Mouse (Mus musculus): ENCODE results near the gene Selenov.
A peak's percentile ranks its signal among the peaks of the same experiment; 100 is the strongest.

Selenov gene

DNA sequence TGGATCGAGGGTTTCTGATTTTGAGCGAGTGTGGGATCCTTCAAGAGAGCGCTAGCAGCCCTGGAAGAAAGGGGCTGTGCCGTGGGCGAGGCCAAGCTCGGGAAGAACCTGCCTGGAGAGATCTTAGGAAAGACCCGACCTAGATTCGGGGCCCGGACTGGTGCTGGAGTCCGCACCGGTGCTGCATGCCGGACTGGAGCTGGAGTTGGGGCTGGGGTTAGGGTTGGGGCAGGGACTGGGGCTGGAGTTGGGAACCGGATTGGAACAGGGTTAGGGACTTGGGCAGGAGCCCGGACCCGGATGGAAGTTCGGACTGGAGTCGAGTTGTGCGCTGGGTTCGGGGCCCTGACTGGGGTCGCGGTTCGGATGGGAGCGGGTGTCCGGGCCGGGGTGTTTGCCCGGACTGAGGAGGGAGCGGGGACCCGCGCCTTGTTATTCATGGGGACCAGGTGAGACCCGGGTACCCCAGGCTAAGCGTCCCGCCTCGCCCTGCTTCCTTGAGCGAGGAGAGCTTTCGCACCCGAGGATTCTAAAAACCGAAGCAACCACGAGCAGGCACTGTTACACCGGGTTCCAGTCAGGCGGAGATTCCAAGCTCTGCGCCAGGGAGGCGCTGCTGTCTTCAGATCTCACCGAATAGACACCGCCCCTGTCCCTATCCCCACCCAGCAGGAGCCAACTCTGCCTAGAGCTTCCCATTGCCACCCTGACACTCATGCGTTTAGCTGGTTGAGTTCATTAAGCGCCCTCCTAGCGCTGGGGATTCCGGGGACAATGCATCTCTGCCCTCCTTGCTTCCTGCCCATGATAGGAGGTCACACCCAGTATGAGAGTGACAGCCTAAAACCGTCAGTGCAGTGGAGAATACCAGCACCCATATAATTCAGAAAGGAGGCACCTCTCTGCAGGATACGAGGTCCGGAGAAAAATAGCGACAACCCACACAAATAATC, at the start of gene Selenov:
Gene Selenov (minus strand): TSS at position 549 of the 953 bp plus-strand sequence.
- DNase-seq (ENCODE audit: low spot score), result peak; percentile 39

DNA sequence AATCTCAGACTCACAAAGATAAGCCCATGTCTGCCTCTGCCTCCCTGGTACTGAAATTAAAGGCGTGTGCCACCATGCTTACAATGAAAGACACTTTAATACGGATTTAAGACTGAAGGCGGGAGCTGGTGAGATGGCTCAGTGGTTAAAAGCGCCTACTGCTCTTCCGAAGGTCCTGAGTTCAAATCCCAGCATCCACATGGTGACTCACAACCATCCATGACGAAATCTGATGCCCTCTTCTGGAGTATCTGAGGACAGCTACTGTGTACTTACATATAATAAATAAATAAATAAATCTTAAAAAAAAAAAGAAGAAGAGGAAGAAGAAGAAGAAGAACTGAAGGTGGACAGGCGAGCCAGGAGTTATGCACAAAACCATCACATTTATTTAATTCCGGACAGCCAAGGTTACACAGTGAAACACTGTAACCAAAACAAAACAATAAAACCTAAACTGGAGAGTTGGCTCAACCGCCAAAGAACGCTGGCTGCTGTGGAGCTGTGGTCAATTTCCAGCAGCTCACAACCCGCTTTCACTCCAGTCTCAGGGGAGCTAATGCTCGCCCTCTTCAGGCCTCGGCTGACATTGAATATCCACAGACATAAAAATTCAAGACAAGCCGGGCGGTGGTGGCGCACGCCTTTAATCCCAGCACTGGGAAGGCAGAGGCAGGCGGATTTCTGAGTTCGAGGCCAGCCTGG, 48.4 kb upstream of the Selenov start:
- peak; percentile 62 for DNase-seq (ENCODE audit: low spot score)

DNA sequence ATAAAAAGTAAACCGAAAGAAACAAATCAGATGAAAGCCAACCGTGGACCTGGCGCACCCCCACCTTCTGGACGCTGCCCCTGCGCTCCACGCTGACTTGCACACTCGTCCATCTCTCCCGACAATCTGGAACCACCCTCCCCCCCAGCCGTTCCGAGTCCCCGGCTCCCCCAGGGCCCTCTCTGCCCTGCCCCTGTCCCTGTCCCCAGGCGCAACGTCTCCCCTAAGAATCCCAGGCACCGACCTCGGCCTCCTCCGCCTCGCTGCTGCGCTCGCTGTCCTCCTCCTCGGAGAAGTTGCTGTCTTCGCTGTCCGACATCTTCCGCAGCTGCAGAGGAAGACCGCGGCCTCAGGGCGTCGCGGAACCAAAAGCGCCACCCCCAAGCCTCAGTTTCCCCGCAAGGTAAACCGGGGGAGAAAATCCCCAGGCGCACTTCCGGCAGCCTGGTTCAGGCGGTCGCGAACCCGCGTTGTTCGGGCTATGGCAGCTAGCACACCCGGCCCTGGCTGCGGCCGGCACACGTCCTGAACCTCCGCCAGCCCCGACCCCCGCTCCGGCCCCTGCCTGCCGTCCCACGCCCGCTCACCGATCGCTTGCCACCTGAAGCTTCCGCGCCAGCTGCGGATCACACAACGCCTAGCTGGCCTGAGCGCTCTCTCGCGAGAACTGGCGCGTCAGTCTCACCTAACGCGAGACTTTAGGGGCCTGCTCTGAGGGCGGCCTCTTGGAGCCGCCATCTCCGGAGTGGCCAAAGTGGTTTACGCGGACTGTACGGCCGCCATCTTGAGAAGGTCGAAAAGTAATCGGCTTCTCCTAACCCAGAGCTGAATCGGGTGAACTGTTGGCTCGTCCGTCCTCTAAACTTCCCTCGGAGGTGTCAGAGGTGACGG, 47.4 kb upstream of the Selenov start, which contains the start of gene Supt5:
Gene Supt5 (minus strand): TSS at position 639 of the 891 bp plus-strand sequence.
- DNase-seq (ENCODE audit: low spot score), result peak; percentile 96

DNA sequence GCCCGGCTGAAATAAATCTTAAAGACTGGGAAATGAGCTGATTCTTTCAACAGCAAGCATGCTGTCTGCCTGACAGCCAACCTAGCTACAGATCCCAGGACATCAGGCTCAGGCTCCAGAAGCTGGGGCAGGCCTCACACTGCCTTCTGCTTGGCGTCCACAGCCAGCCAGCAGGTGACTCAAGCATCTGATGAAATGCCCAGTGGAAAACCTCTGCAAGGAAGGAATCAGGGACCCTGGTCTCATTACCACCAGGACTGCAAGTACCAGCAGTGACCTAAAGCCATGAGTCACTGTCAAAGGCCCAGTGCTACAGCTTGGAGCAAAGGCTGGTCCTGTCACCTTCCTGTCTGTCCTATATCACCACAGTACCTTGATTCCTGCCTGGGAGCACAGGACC, 44.5 kb upstream of the Selenov start:
- no peak for DNase-seq (ENCODE audit: low spot score)

DNA sequence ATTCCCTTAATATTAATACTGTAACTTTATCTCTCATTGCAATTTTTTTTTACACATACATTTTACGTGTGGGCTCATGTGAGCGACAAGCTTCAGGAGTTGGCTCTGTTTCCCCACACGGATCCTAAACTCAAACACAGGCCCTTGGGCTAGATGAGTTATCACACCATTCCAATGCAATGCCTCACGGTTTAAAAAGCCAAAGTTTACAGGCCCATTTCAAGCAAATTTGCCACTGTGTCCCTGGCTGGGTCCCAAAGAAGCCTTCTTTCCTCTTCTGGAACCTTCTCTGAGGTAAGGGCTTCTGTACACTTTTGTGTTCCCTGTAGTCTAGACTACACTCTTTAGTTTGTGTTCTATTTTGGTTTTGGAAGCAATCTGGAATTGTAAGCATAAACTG, 43.5 kb upstream of the Selenov start:
- no peak for DNase-seq (ENCODE audit: low spot score)

DNA sequence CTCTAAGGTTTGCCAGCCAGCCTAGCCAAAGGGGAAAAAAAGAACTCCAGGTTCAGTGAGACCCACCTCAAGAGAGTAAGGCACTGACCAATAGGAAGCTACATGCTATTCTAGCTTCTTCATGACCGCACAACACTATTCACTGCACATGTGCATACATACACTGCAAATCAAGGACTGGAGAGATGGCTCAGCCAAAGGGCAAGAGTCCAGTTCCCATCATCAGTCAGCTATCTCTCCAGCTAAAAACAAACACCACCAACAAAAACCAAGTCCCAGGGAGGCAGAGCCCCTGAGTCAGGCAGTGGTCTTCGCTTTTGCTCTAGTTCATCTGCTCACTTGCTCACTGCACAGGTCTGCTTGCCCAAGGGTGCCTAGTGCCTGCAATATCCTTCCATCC, 37.3 kb upstream of the Selenov start:
- DNase-seq (ENCODE audit: low spot score), result no peak

DNA sequence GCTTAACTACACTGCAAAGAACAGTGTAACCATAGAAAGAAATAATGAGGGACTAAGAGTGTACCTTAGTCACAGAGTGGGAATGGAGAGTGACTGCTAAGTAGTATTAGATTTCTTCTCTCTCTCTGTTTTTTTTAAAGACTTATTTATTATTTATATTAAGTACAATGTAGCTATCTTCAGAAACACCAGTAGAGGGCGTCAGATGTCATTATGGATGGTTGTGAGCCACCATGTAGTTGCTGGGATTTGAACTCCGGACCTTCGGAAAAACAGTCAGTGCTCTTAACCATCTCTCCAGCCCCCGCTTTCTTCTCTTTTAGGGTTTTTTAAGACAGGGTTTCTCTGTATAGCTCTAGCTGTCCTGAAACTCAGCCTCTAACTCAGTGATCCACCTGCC, 35.5 kb upstream of the Selenov start:
- DNase-seq (ENCODE audit: low spot score), result no peak

DNA sequence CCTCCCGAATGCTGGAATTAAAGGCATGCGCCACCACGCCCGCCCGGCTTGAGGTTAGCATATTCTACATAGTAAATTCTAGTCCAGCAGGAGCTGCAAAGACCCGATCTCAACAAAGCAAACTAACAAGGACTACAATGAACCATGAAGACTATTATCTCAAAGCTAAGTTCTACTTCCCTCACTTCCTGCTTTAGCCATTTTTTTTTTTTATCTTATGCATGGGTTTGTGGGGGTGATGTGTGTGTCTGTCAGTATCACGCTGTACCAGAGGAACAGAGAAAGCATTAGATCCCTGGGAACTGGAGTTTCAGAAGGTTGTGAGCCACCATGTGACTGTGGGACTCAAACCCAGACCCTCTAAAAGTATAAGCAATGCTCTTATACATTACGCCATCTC, 34.3 kb upstream of the Selenov start:
- DNase-seq (ENCODE audit: low spot score), result no peak

DNA sequence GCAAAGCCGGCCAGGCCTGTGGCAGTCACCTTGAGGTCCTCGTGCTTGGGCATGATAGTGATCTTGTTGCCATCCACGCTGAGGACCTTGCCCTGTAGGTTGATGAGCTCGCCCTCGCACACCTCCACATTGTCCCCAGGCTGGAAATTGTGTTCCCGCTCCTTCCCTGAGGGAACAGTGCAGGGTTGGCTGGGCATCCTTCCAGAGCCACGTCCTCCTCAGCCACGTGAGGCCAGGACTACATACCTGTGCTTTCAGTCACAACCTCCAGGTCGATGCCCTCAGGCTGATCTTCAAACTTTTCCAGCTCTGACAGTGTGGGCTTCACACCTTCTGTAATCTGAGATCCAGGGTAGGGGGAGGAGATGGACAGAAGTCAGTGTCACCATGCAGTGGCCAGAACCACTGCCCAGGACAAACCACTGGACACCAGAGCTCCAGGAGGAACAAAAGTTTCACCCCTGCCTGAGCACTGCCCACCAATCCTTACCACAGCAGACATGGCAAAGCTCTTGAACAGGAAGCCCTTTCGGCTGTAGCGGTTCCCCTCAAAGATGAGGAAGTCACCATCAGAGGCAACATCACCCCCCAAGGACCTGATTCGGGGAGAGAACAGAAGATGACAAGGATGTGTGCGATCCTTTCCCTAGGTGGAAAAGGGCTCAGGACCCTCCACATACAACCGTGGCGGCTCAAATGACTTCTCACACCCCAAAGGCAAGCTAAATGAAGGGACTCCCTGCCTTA, 31.2 kb upstream of the Selenov start:
- DNase-seq (ENCODE audit: low spot score), result no peak

DNA sequence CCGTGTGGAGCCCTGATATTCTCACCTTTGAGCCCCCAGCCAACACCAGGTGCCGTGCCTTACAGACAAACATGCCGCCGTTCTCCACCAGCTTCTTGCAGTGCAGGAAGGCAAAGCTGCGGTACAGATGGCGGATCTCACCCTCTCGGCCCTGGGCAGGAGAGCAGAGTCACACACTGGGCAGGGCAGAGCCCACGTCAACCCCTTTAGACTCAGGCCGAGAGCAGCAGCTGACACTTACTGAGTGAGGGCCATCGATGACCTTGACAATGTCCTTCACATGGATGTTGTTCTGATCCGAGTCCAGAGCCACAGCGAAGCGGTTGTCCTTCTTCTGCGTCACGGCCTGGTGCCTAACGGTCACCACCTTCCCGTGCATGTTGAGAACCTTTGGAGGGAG, 27.7 kb upstream of the Selenov start:
- no peak for DNase-seq (ENCODE audit: low spot score)

DNA sequence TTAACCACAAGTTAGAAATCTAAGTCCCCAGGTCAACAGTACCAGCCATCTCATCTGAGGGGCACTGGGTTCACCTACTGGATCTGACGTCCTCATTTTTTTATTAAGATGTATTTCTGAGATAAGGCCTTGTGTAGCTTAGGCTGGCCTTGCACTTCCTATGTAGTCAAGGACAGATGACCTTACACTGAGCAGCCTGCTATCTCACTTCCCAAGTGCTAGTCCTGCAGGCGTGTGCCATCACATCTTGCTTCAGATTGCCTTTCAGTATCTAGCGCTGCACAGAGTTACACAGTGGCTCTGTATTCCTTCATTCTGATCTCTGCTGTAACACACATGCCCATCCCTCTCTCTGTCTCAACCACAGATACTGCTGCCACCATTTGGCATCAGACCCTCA, 27.1 kb upstream of the Selenov start:
- DNase-seq (ENCODE audit: low spot score), result no peak

DNA sequence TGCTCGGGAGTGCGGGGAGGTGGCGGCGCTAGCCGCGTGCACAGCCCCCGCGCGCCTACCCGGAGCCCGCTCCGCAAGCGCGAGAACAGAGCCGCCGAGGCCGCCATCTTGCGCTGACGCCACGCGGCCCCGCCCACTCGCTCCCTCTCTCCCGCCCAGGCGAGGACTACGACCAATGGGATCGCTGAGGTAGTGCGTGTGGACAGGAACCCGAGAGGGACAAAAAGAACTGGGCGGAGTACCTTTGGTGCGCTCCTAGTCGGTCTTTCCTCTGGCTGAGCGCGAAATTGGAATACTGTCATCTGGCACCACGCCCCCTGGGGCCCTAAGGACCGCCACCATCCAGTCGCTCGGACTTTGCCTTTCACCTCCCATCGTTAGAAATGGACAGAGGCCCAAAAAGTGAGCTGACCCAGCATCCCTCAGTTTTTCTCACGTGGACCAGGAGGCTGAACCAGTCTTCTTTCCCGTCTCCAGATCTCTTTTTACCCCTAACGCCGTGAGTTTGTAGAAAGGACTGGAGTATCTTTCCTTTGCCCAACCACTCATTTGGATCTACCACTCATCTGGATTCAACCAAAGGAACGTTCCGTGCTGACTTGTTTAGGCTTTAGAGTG, 21.0 kb upstream of the Selenov start, which contains the start of gene Timm50:
Gene Timm50 (minus strand): TSS at position 147 of the 618 bp plus-strand sequence.
- peak; percentile 96 for DNase-seq (ENCODE audit: low spot score)

DNA sequence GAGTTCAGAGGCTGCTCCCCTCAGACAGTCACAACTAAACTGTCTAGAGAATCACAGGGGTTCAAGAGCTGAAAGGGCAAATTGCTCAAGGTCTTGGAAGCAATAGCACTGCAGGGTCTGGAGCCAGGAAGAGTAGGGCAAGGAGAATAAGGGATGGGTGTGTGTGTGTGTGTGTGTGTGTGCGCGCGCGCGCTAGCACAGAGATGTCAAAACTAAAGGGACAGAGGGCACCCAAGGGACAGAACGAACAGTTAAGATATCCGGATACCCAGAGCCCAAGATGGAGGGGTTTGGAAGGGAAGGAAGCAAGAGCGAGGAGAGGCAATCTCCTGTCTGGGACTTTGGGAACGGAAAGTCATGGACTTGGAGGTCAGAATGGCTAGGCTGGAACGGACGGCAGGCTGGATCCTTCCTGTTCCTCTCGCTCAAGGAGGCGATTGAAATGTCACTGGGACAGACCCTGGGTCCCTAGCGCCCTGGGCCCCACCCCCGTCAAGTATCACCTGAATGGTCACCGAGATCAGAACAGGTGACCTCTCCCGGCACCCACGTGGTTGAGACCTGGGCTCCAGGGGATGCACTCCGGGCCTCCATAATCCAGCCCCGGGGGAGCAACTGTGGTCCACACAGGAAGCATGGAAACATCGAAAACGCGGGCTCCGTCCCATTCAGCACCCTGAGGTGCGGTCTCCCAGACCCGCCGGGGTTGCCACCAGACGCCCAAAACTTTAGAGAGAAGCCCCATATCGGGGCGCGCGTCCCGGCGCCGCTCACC, 20.4 kb upstream of the Selenov start:
- no peak for DNase-seq (ENCODE audit: low spot score)

DNA sequence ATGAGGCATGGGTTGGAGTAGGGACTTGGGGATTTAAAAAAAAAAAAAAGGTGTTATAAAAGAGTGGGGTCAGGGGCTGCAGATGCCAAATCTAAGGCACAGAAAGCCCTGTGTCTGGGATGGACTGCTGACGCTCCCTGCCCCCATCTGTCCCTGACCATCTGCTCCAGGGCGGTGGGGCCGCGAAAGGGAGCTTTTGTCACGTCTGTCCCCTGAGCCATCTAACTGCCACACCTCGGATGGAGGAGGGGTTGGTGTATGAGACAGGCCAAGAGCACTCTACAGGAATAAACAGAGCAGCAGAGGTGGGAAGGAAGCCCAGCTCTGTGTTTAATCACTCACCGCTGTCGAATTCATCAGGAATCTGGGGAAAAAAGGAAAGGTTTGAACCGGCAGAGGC, 18.8 kb upstream of the Selenov start:
- DNase-seq (ENCODE audit: low spot score), result no peak

DNA sequence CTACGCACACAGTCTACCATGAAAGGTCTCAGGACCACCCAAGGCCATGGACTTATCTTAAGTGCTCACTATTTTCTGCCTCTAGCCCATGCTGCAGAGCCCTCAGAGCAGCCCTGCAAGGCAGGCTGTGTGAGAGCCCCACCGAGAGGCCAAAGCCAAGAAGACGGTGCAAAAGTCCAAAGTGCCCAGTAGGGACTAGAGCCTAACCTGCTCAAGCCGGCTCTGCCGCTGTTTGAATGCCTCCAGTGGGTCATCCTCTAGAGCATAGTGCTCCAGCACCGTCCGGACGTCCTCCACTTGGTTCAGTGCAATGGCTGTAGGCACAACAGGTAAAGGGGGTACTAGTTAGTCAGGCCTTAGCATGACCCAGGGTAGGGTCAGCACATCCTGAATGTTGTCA, 15.2 kb upstream of the Selenov start:
- no peak for DNase-seq (ENCODE audit: low spot score)

DNA sequence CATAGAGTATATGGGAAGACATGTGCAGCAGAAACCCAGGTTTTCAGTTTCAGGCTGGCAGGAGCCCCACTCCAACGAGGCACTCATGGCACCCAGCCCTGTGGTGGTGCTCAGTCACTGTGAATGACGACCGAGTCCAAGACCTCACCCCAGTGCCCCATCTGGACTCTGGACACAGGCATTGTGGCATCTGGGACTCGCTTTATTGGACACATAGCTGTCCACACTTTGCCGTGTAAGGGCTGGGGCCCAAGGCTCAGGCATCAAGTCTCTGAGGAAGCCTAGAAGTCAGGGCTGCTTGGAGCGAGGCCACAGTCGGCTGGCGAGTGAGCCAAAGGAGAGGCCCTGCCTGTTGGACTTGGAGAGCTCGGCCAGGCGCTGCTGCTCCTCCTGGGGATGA, 14.7 kb upstream of the Selenov start:
- peak; percentile 24 for DNase-seq (ENCODE audit: low spot score)

DNA sequence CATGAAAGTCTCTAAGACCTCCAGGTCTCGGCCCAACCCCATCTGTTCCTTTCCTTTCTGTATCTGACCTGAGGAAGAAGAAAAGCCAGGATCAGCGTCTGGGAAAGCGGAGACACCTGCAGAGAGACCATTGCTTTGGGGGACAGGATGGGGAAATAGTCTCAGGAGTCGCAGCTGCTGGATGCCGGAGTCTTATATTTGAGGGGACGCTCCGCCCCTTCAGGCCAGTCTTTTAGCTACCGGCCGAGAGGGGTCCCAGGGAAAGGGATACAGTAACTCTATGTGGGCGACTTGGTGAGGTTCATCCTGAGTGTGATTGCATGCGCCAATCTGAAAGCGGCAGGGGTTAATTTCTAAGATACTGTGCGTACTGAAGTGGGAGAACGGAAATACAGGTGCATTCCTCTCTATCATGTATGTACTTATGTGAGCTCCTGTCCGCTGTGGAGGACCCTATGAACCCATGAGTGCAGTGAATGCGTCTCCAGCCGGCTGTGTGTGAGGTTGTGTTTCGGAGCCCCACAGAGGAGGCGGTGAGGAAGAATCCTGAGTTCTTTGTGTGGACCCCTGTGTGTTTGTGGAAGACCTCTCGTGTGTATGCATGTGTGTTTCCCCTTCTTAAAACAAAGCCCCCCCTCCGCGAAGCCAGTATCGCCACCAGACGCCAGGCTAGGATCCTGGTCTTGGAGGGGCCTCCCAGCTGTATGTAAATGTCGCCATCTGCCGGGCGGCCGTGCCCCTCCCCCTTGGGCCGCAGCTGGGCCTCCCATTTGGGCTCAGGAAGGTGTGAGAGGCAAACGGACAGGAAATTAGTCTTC, 10.8 kb upstream of the Selenov start, which contains the start of gene Dll3:
Gene Dll3 (minus strand): TSS at position 623 of the 818 bp plus-strand sequence.
- DNase-seq (ENCODE audit: low spot score), result peak; percentile 66

DNA sequence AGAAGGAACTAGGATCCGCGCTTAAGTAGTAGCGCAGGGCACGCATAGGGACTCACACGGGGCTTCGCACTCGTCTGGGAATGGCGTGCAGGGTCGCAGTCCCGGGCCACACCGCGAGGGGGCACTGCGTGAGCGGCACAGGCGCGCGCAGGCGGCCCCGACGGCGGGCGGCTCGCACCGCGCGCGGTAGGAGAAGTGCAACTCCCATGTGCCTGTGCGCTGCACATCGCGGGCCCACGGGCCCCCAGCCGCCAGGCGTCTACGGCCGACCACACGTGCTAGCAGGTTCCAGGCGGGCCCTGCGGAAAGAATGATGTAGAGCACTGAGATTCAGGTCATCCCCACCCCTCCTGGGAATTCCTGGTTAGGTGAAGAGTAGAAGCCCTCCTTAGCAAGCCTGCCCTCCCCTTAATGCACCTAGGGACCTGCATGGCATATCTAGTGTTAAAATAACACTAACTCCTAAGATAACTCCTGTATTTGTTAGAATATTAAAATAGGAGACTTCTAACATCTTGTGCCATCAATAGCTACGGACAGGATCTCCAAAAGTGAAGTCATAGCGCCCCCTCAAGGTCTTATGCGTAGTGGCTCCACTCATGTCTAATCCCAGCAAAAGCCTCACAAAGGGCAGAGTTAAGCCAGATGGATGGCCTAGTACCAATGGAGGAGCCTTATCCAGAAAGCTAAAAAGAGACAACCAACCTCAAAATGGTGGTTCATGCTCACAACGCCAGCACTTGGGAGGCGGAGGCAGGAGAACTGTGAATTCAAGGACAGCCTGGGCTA, 8.0 kb upstream of the Selenov start:
- no peak for DNase-seq (ENCODE audit: low spot score)
